Mouse (Mus musculus): ENCODE results near the gene Efemp2.
"Not testable (repeated sequence)": the region's sequence is repeated elsewhere in the genome, so short reads cannot be mapped to it uniquely, and the experiment has no call there.

DNA sequence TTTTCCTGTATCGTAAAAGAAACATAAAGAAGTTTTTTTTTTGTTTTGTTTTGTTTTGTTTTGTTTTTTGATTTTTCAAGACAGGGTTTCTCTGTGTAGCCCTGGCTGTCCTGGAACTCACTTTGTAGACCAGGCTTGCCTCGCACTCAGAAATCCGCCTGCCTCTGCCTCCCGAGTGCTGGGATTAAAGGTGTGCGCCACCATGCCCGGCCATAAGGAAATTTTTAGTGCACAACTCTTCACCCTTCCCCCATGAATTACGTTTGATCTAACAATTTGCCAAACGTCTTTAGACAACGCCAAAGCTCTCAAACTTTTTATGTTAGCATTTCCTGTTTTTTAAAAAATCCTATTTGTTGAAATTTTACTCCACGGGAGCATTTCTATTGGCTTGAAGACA lies 16.0 kb downstream of the Efemp2 start:
- not testable (repeated sequence) for TF ChIP-seq EP300, CTCF (IDR thresholded peaks at IDR 0.05)

Data from lung, postnatal 0 days (tissue).